Mouse (Mus musculus) adrenal gland, adult 10 weeks (tissue): Measurements from ENCODE around the gene Dmd. TPM values are rescaled to one million over a fixed set of nuclear protein-coding genes. Genes with fewer than 3 reads are reported as not detected.

Experiments
- polyA plus RNA-seq: library from polyadenylated mRNA; stranded (reverse); fragments of 350-450 nt; fragmentation: Illumina TruSeq; extraction: RNeasy Lipid Tissue Mini Kit (QIAGEN cat#74804); gene quantifications from one replicate; pipeline ENCODE4 v1.2.3, GENCODE M21; 2014; ENCODE audit warnings: low read depth, low replicate concordance

The Dmd gene
- polyA plus RNA-seq: 173 TPM

DNA sequence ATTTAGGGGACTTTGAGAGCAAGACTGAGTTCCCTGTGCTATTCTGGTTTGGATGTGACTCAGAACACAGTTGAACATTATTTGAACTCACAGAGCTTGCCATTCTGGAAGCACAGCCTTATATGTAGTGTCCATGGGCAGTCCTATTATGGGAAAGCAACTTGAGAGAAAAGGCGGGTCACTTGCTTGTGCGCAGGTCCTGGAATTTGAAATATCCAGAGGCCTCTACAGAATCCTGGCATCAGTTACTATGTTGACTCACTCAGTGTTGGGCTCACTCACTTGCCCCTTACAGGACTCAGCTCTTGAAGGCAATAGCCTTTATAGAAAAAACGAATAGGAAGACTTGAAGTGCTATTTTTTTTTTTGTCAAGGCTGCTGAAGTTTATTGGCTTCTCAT lies at the start of gene Dmd:
Gene Dmd (plus strand): TSS at position 241 of the 400 bp plus-strand sequence.

DNA sequence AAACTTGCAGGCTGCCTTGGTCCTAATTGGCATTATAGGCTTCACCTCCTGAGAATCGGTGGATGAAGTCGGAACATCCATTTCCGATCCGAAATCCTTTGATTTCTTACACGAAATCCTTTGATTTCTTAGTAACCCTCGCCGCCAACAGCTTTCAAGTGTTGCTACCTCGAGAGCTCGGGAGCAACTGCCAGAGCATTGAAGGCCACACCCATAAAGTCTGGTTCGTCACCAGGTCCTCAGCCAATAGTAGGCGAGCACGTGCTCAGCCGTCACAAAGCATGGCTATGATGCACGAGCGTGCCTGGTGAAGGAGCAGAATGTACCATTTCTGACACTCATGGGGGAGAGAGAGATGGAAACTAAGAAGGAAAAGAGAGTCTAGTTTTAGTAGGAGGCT lies 538.9 kb downstream of the Dmd start, which contains the start of gene Tsga8:
Gene Tsga8 (minus strand): TSS at position 327 of the 400 bp plus-strand sequence.

DNA sequence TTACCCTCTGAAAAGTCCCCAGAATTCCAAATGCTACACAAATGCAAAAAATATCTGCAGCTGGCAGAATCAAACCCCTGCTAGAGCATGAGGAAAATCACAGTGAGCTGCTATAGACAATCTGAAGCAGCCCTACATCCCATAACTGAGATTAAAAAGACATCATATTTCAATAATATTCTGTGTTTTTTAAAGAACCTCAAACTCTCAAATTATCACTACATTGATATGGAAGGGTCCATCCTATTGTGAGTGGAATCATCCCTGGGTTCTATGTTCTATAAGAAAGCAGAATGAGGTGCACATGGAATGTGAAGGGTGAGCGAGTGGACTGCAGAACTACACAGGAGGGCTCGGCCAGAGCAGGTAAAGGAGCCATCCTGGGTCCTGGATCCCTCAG lies 2300.7 kb downstream of the Dmd start, which contains the start of gene Fthl17a:
Gene Fthl17a (plus strand): TSS at position 301 of the 400 bp plus-strand sequence.

